14 mouse cellular contexts compared by ENCODE assay signal in the genomic region with DNA sequence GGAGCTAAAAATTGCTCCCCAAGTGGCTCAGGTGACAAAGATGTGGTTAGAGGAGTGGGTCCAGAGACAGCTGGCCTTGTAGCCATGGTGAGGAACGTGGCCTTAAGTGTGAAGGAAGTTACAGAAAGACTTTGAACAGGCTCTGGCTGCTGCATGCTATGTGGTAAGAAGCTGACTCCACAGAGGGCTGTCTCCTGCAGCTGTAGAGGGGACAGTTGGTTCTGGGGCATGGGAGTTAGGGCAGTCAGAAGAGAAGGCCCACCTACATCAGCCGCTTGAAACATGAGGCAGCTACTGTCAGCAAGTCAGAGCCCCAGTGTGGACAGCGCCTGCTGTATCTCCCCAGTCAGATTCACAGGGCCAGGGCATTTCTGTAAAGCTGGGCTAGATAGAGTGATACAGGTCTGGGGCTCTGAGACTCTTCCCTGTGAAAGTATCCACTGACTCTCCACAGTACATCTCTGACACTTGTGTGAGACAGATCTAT. TPM values are rescaled to one million over a fixed set of nuclear protein-coding genes. Genes with fewer than 3 reads are reported as not detected.
"Had no signal": no experiment of that assay in that cellular context is flagged by ENCODE, and none has a peak within 500 bp of the region (broad histone marks: within the 10 kb centered on the region; RNA-seq: fewer than 3 reads in every experiment).

No protein-coding gene starts in this region.

- H3K4me2 ChIP-seq: limb, embryonic 12.5 days; neural tube, embryonic 12.5 days had no signal

- H3K4me3 ChIP-seq: limb, embryonic 12.5 days; neural tube, embryonic 12.5 days had no signal

- H3K27me3 ChIP-seq: limb, embryonic 12.5 days; neural tube, embryonic 12.5 days had no signal

- H3K9me3 ChIP-seq: limb, embryonic 12.5 days; neural tube, embryonic 12.5 days had no signal

- H3K9ac ChIP-seq: limb, embryonic 12.5 days; liver, embryonic 14.5 days; neural tube, embryonic 12.5 days had no signal

- DNase-seq: liver; lung, adult 2 months; lung, postnatal 10 days; midbrain, embryonic 14.5 days; thymus, adult 2 months; thymus, postnatal 25 days had no signal

- ATAC-seq: inflammation-experienced regulatory T-cells, adult 6 months had no signal

- H3K27ac ChIP-seq: limb, embryonic 12.5 days; liver, embryonic 14.5 days; macrophage; neural tube, embryonic 12.5 days; stomach, postnatal 0 days had no signal

RNA-seq across cellular contexts. Expression of a gene that starts 29.6 kb away (rescaled TPM):
- total RNA-seq: neutrophil, adult 5-6 weeks had no signal
- polyA plus RNA-seq: inflammation-experienced regulatory T-cells, adult 6 months; macrophage; urinary bladder, adult 2 months had no signal
